Comparison of ENCODE assay signal across 19 mouse cellular contexts in genomic region chr1:158956361-158956760, GRCm38 (mm10). TPM values are rescaled to one million over a fixed set of nuclear protein-coding genes. Genes with fewer than 3 reads are reported as not detected.
A peak's percentile ranks its signal among the peaks of the same experiment; 100 is the strongest.
DNase-seq lines count a peak whose midpoint lies in the region; TF ChIP-seq lines count a peak whose summit lies in the region.
"Had no signal": no experiment of that assay in that cellular context is flagged by ENCODE, and none has a peak within 500 bp of the region (broad histone marks: within the 10 kb centered on the region; RNA-seq: fewer than 3 reads in every experiment).

No protein-coding gene starts in this region.

- intact Hi-C loops in heart, postnatal 36 days (cut with DNase I) = loop anchor here (10.0 kb wide), 1 partner anchor 1402 kb away; no protein-coding TSS in a partner anchor
- intact Hi-C loops in heart, adult 2 months (cut with DNase I) = loop anchor here (10.0 kb wide), 1 partner anchor 1292 kb away; no protein-coding TSS in a partner anchor

- TF ChIP-seq CTCF in heart, adult 2 months (IDR thresholded peaks at IDR 0.05) = no peak

- no peak for TF ChIP-seq EP300 in heart, adult 2 months (IDR thresholded peaks at IDR 0.05; ENCODE audit: insufficient read depth, low read depth, low read length)

- H3K79me2 ChIP-seq in heart, adult 2 months (replicated peaks; ENCODE audit: control insufficient read depth, insufficient read depth, low read length) = no peaks in the 10 kb centered on the region

- peak; percentile 73 for DNase-seq in heart, adult 11 months
- no peak for DNase-seq in heart, postnatal 36 days
- peak; percentile 66 for DNase-seq in heart, embryonic 10.5 days (ENCODE audit: low spot score)
- DNase-seq in heart, adult 2 months = no peak
- DNase-seq: adrenal gland, adult 2 months; adrenal gland, adult 8-10 months; adrenal gland, postnatal 10 days; adrenal gland, postnatal 14 days; adrenal gland, postnatal 25 days; adrenal gland, postnatal 36 days; B cell, adult 2 months; cerebellum, adult 11 months; cerebellum, adult 11-12 months; cerebellum, adult 18-20 months had no signal

- H3K27me3 ChIP-seq in heart, embryonic 10.5 days (ENCODE audit: insufficient read depth, poor library complexity, severe bottlenecking) = no peaks in the 10 kb centered on the region
- H3K27me3 ChIP-seq in heart, adult 2 months (ENCODE audit: control insufficient read depth, insufficient read depth, low read length) = no peaks in the 10 kb centered on the region
- H3K27me3 ChIP-seq: CH12.LX had no signal

- peaks cover 6% of the 10 kb centered on the region for H3K4me1 ChIP-seq in heart, embryonic 10.5 days
- H3K4me1 ChIP-seq in heart, adult 2 months (ENCODE audit: control insufficient read depth, insufficient read depth, low read length) = no peaks in the 10 kb centered on the region

- H3K9me3 ChIP-seq in heart, embryonic 10.5 days = no peaks in the 10 kb centered on the region

- H3K36me3 ChIP-seq in heart, embryonic 10.5 days = no peaks in the 10 kb centered on the region
- H3K36me3 ChIP-seq in heart, adult 2 months (ENCODE audit: control insufficient read depth, insufficient read depth, low read length) = no peaks in the 10 kb centered on the region
- H3K36me3 ChIP-seq: G1E had no signal

- no peak overlapping the region for H3K4me3 ChIP-seq in heart, embryonic 10.5 days
- H3K4me3 ChIP-seq in heart, adult 2 months = no peak overlapping the region

- no peak overlapping the region for H3K27ac ChIP-seq in heart, embryonic 10.5 days
- H3K27ac ChIP-seq in heart, adult 2 months = no peak overlapping the region

- H3K9ac ChIP-seq in heart, adult 2 months (ENCODE audit: low read depth, low read length) = no peak overlapping the region

- WGBS in heart, embryonic 10.5 days = 81% methylated on average over 7 of the region's 7 CpGs
- WGBS in heart, adult 2 months = 72% methylated on average over 7 of the region's 7 CpGs

- no peak for TF ChIP-seq POLR2A in heart, adult 2 months (IDR thresholded peaks at IDR 0.05; ENCODE audit: insufficient read depth, low read depth, low read length)

RNA-seq across cellular contexts. Expression of gene Pappa2, which starts 23.9 kb away (rescaled TPM):
- total RNA-seq in heart, postnatal 36 days (2021) = under 1 TPM; 0.11 to 0.14 TPM
- polyA plus RNA-seq in heart, embryonic 10.5 days (2016; fragmentation: Nextera tagmentation; extraction: Ambion mirVana) = 0.22 TPM in 1 of 2 replicates, not detected in the other
- under 1 TPM; 0.09 to 0.47 TPM for total RNA-seq in heart, adult 2 months (2021)
- polyA plus RNA-seq in heart, adult 2 months (2012; rRNA removed) = 0.12 and 0.29 TPM in 2 replicates
- total RNA-seq: ES-E14, MEL had no signal
- polyA plus RNA-seq: CD4-positive, CD25-positive, alpha-beta regulatory T cell, adult 4 months; G1E had no signal

Comparison
In these comparisons a context has a peak if more than half of its experiments do, and no peak if none do; other contexts are left out.
1. DNase-seq: peak in heart, adult 11 months (single experiment) and heart, embryonic 10.5 days (single experiment); none in heart, postnatal 36 days (0 of 2) and heart, adult 2 months (0 of 2).